Mouse (Mus musculus) intestine, embryonic 14.5 days (tissue): ENCODE measurements around the gene Hrk. TPM values are rescaled to one million over a fixed set of nuclear protein-coding genes. Genes with fewer than 3 reads are reported as not detected.

ENCODE experiments used
- ATAC-seq: fragments of 200-750 bp; cut with Nextera tagmentation; replicated peaks from 2 replicates; pipeline ENCODE4 v1.8.0; 2017; ENCODE audit warnings: low read depth, moderate number of reproducible peaks, moderate TSS enrichment, moderate library complexity; ENCODE audit not compliant: low FRiP score, low TSS enrichment
- DNase-seq: peaks from one replicate; pipeline ENCODE4 v3.0.0-alpha.2; 2018; ENCODE audit warnings: low spot score
- H3K27ac ChIP-seq: fragments of 300-500 bp; sonication (generic); 2 replicates; pipeline ENCODE4 v1.5.1; 2014; ENCODE audit warnings: low read depth, mild to moderate bottlenecking, control low read depth
- H3K27me3 ChIP-seq: fragments of 300-500 bp; sonication (generic); replicated peaks from 2 replicates; pipeline ENCODE4 v1.6.1; 2014; ENCODE audit warnings: low read length, control low read depth; ENCODE audit not compliant: control insufficient read depth, insufficient read depth
- H3K36me3 ChIP-seq: fragments of 300-500 bp; sonication (generic); 2 replicates; pipeline ENCODE4 v1.6.1; 2014; ENCODE audit warnings: low read length, control low read depth; ENCODE audit not compliant: control insufficient read depth, insufficient read depth
- H3K4me1 ChIP-seq: fragments of 300-500 bp; sonication (generic); replicated peaks from 2 replicates; pipeline ENCODE4 v1.6.1; 2014; ENCODE audit warnings: low read length, control low read depth, mixed read lengths; ENCODE audit not compliant: control insufficient read depth, insufficient read depth
- H3K4me2 ChIP-seq: fragments of 300-500 bp; sonication (generic); 2 replicates; pipeline ENCODE4 v1.6.1; 2014; ENCODE audit warnings: low read length
- H3K4me3 ChIP-seq: fragments of 300-500 bp; sonication (generic); 2 replicates; pipeline ENCODE4 v1.5.1; 2014; ENCODE audit warnings: low read depth, low read length, control low read depth, mixed read lengths
- H3K9ac ChIP-seq: fragments of 300-500 bp; sonication (generic); 2 replicates; pipeline ENCODE4 v1.6.1; 2014; ENCODE audit warnings: mild to moderate bottlenecking, low read length
- H3K9me3 ChIP-seq: fragments of 300-500 bp; sonication (generic); 2 replicates; pipeline ENCODE4 v1.6.1; 2016; ENCODE audit warnings: low read length, control low read depth; ENCODE audit not compliant: control insufficient read depth
- WGBS: fragments of 180-500 bp; shearing (Covaris S2); extraction: QIAGEN DNeasy Blood & Tissue Kit; methylation state at CpG from one replicate; pipeline ENCODE4 v1.1.7; 2014; 5-methylcytosine and 5-hydroxymethylcytosine counted together
- polyA plus RNA-seq: library from polyadenylated mRNA; unstranded; fragments of >200 nt; fragmentation: Nextera tagmentation; extraction: Ambion mirVana; gene quantifications from 2 replicates; pipeline ENCODE4 v1.2.1, GENCODE M21; 2014

The Hrk gene
- polyA plus RNA-seq, 1 experiment from 2014 or later: 0.28 TPM

- H3K4me1 ChIP-seq: peaks cover 15% of the 10 kb centered on the region
- H3K27ac ChIP-seq: no peak overlapping the region
- no peak overlapping the region for H3K4me2 ChIP-seq
- no peak for ATAC-seq
- H3K9ac ChIP-seq: no peak overlapping the region
- no peak overlapping the region for H3K4me3 ChIP-seq
- H3K36me3 ChIP-seq: 0 out of 2 replicates have a peak, but pooled peaks cover 22% of the 10 kb centered on the region
- 72% methylated on average over 3 of the region's 3 CpGs for WGBS
- DNase-seq: no peak
- no peaks in the 10 kb centered on the region for H3K27me3 ChIP-seq
- no peaks in the 10 kb centered on the region for H3K9me3 ChIP-seq
Measured at GRCm38 (mm10) chr5:118149711-118150110, 14.7 kb upstream of the Hrk start.

DNA sequence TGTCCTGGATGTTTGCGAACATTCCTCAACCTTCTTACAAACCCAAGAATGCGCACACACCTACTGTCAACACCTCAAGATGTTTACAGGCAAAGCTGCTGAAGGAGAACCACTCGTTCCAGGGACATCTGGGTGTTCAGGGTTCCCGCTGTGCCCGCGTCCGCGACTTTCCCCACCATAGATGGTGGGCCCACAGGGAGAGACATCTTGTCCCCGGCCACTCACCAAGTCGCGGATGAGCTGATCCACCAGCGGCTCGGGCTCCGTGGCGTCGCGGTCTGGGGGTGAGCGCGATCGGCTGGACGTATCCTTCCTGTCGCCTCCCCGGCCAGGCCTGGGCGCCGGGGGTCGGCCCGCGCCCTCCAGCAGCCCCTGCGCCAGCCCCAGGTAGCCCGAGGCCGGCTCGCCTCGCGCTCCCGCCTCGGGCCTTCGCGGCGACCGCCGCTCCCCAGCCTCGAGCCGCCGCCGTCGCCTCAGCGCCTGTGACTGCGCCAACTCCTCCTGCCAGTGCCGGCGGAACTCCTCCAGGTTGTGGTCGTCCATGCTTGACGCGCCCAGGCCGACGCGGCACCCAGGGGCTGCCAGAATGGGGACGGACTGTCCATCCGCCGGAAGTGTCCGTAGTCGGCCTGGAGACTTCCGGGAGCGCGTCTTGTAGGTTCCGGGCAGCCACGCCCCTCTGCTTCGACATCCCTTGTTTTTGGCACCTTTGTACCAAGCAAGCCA lies 9.4 kb upstream of the Hrk start, which contains the start of gene Fbxw8:
Gene Fbxw8 (minus strand): TSS at position 626 of the 726 bp plus-strand sequence.
- Histone ChIP-seq H3K9ac (peak within 1 kb of the TSS; percentile 87), H3K27me3 (no peaks in the 10 kb centered on the region), H3K4me3 (peak within 1 kb of the TSS; percentile 84), H3K36me3 (0 out of 2 replicates have a peak, but pooled peaks cover 13% of the 10 kb centered on the region), H3K9me3 (no peaks in the 10 kb centered on the region), H3K4me1 (peaks cover 15% of the 10 kb centered on the region), H3K4me2 (peak within 1 kb of the TSS; percentile 63), H3K27ac (no peak within 1 kb of the TSS)
- peak; percentile 96 for DNase-seq
- under 1% methylated on average over 67 of the region's 67 CpGs for WGBS
- peak; percentile 87 for ATAC-seq

DNA sequence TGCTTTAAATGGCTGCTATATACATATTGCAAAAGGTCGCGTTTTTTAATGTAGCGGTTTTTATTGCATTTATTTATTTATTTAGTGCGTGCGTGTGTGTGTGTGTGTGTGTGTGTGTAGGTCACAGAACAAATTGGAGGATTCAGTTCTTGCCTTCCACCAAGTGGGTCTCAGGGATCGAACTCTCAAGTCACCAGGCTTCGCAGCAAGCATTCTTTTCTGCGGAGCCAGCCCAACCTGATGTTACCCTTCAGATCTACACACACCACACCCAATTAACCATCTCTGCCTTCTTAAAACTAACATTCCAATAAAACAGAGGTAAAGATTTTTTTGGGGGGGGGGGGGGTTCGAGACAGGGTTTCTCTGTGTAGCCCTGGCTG lies 8.9 kb upstream of the Hrk start:
- no peak for DNase-seq
- Histone ChIP-seq H3K4me2 (peak overlapping the region; percentile 63), H3K27me3 (no peaks in the 10 kb centered on the region), H3K9me3 (no peaks in the 10 kb centered on the region), H3K9ac (peak overlapping the region; percentile 87; the same call in 1 of the 2 replicates), H3K27ac (no peak overlapping the region), H3K4me1 (peaks cover 15% of the 10 kb centered on the region), H3K4me3 (peak overlapping the region; percentile 84), H3K36me3 (0 out of 2 replicates have a peak, but pooled peaks cover 9% of the 10 kb centered on the region)
- WGBS: 18% methylated on average over 8 of the region's 9 CpGs
- ATAC-seq: no peak

DNA sequence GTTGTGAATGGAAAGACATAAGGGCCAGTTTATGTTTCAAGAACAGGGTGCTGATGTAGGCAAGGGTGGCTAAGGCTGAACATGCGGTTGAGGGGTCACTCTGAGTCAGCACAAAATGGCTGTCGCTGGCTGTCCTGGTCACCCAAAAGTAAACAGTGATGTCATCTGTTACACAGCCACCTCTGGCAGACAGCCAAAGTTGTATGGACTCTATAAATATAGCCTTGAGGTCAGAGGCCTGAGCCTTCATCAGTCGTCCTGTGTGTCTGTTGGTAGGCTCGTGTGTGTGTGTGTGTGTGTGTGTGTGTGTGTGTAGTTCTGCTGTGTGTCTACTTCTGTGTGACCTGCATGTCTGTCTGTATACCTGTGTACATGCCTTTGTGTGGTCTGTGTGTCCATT lies 7.5 kb upstream of the Hrk start:
- no peak; the same call in 1 of the 2 replicates for ATAC-seq
- DNase-seq: no peak
- peaks cover 15% of the 10 kb centered on the region for H3K4me1 ChIP-seq
- H3K27me3 ChIP-seq: no peaks in the 10 kb centered on the region
- no peak overlapping the region for H3K4me3 ChIP-seq
- H3K9me3 ChIP-seq: no peaks in the 10 kb centered on the region
- no peak overlapping the region for H3K9ac ChIP-seq
- 0 out of 2 replicates have a peak, but pooled peaks cover 3% of the 10 kb centered on the region for H3K36me3 ChIP-seq
- WGBS: 17% methylated on average over 4 of the region's 4 CpGs
- no peak overlapping the region for H3K4me2 ChIP-seq
- no peak overlapping the region for H3K27ac ChIP-seq

GRCm38 (mm10) chr5:118160691-118161090 lies 3.8 kb upstream of the Hrk start:
- Histone ChIP-seq H3K9ac (no peak overlapping the region), H3K27me3 (peaks cover 16% of the 10 kb centered on the region), H3K4me3 (no peak overlapping the region), H3K4me2 (no peak overlapping the region), H3K9me3 (no peaks in the 10 kb centered on the region), H3K36me3 (no peaks in the 10 kb centered on the region), H3K4me1 (no peaks in the 10 kb centered on the region), H3K27ac (no peak overlapping the region)
- WGBS: 32% methylated on average over 4 of the region's 4 CpGs
- ATAC-seq (no peak), DNase-seq (no peak)

GRCm38 (mm10) chr5:118165462-118165861 lies 1.0 kb downstream of the Hrk start:
- Histone ChIP-seq H3K9ac (no peak overlapping the region), H3K4me1 (peaks cover 5% of the 10 kb centered on the region; the same call in 1 of the 2 replicates), H3K27me3 (peaks cover 58% of the 10 kb centered on the region), H3K27ac (no peak overlapping the region), H3K4me3 (no peak overlapping the region), H3K4me2 (no peak overlapping the region), H3K36me3 (no peaks in the 10 kb centered on the region), H3K9me3 (no peaks in the 10 kb centered on the region)
- ATAC-seq: no peak
- DNase-seq: no peak

- H3K4me2 ChIP-seq: no peak overlapping the region
- no peak overlapping the region for H3K4me3 ChIP-seq
- H3K4me1 ChIP-seq: peaks cover 15% of the 10 kb centered on the region
- H3K27me3 ChIP-seq: peaks cover 80% of the 10 kb centered on the region
- DNase-seq: no peak
- no peak overlapping the region for H3K27ac ChIP-seq
- no peaks in the 10 kb centered on the region for H3K9me3 ChIP-seq
- ATAC-seq: no peak
- 64% methylated on average over 8 of the region's 8 CpGs for WGBS
- H3K36me3 ChIP-seq: no peaks in the 10 kb centered on the region
- H3K9ac ChIP-seq: no peak overlapping the region
Measured at GRCm38 (mm10) chr5:118167561-118167995, 3.1 kb downstream of the Hrk start.

GRCm38 (mm10) chr5:118169222-118170221 lies 5.1 kb downstream of the Hrk start:
- Histone ChIP-seq H3K27me3 (peaks cover 91% of the 10 kb centered on the region), H3K9me3 (no peaks in the 10 kb centered on the region), H3K4me2 (peak overlapping the region; percentile 96), H3K4me1 (peaks cover 21% of the 10 kb centered on the region), H3K9ac (peak overlapping the region; percentile 32; the same call in 1 of the 2 replicates), H3K4me3 (peak overlapping the region; percentile 47), H3K27ac (no peak overlapping the region), H3K36me3 (no peaks in the 10 kb centered on the region)
- WGBS: under 1% methylated on average over 92 of the region's 117 CpGs
- ATAC-seq (peak; percentile 44), DNase-seq (peak; percentile 68)
